7 mouse cellular contexts compared by ENCODE assay signal in genomic region chr16:34691156-34691555, GRCm38 (mm10). TPM values are rescaled to one million over a fixed set of nuclear protein-coding genes. Genes with fewer than 3 reads are reported as not detected.
A peak's percentile ranks its signal among the peaks of the same experiment; 100 is the strongest.
DNase-seq lines count a peak whose midpoint lies in the region; ATAC-seq lines count a peak whose summit lies in the region.

No protein-coding gene starts in this region.

- peak overlapping the region; percentile 69 for H3K9ac ChIP-seq in hindbrain, embryonic 16.5 days (ENCODE audit: low read depth, low read length)

- H3K27ac ChIP-seq in hindbrain, embryonic 16.5 days (ENCODE audit: low read depth, low read length) = no peak overlapping the region; the same call in 1 of the 2 replicates

- DNase-seq in thymus, postnatal 14 days = peak; percentile 19
- no peak for DNase-seq in thymus, postnatal 10 days (ENCODE audit: low spot score in 2 of 2)
- peak; percentile 6 to 11 for DNase-seq in cerebellum, postnatal 25 days
- peak; percentile 34 for DNase-seq in lung, postnatal 10 days
- DNase-seq in urinary bladder, postnatal 36 days (ENCODE audit: low spot score in 2 of 2) = no peak
- no peak for DNase-seq in Muller cell, postnatal 12 days (ENCODE audit: inconsistent ontology term)

- H3K9me3 ChIP-seq in hindbrain, embryonic 16.5 days (ENCODE audit: control insufficient read depth, low read length) = no peaks in the 10 kb centered on the region

- peak overlapping the region; percentile 91 for H3K4me2 ChIP-seq in hindbrain, embryonic 16.5 days (ENCODE audit: low read length)

- H3K4me3 ChIP-seq in hindbrain, embryonic 16.5 days (ENCODE audit: low read length) = peak overlapping the region; percentile 69

- no peaks in the 10 kb centered on the region for H3K27me3 ChIP-seq in hindbrain, embryonic 16.5 days (replicated peaks; ENCODE audit: control insufficient read depth, insufficient read depth, low read length)

- ATAC-seq in hindbrain, embryonic 16.5 days = no peak

- 10% methylated on average over 11 of the region's 11 CpGs for WGBS in hindbrain, embryonic 16.5 days

- peaks cover 6% of the 10 kb centered on the region for H3K4me1 ChIP-seq in hindbrain, embryonic 16.5 days (ENCODE audit: control insufficient read depth, insufficient read depth, low read depth, low read length)

- no peaks in the 10 kb centered on the region for H3K36me3 ChIP-seq in hindbrain, embryonic 16.5 days (ENCODE audit: control insufficient read depth, insufficient read depth, low read length)

RNA-seq across cellular contexts. Expression of gene Ccdc14, which starts 0.7 kb away (rescaled TPM):
- polyA plus RNA-seq in hindbrain, embryonic 16.5 days (2015; fragmentation: Nextera tagmentation; extraction: Ambion mirVana) = 2.9 and 3.2 TPM in 2 replicates

RNA-seq across cellular contexts. Expression of gene Ropn1, which starts 41.4 kb away (rescaled TPM):
- 0.30 TPM in 1 of 2 replicates, not detected in the other for polyA plus RNA-seq in hindbrain, embryonic 16.5 days (2015; fragmentation: Nextera tagmentation; extraction: Ambion mirVana)

RNA-seq across cellular contexts. Expression of gene Mylk, which starts 53.9 kb away (rescaled TPM):
- 4.6 and 6.2 TPM in 2 replicates for polyA plus RNA-seq in hindbrain, embryonic 16.5 days (2015; fragmentation: Nextera tagmentation; extraction: Ambion mirVana)

Comparison
In these comparisons a context has a peak if more than half of its experiments do, and no peak if none do; other contexts are left out.
1. DNase-seq: peak in thymus, postnatal 14 days (single experiment), cerebellum, postnatal 25 days (2 of 2) and lung, postnatal 10 days (single experiment); none in thymus, postnatal 10 days (0 of 2), urinary bladder, postnatal 36 days (0 of 2) and Muller cell, postnatal 12 days (single experiment).